Mouse (Mus musculus): ENCODE measurements at regions not wholly inside any gene's neighbourhood (a gene's known extent, or its start where the extent isn't known, plus 50 kb on each side); places are given as distances from the start of the nearest gene placed in this dataset.
A peak's percentile ranks its signal among the peaks of the same experiment; 100 is the strongest.

- 87% methylated on average over 2 of the region's 2 CpGs for WGBS
- no peak overlapping the region for H3K4me3 ChIP-seq (ENCODE audit: low read depth, low read length)
Measured at GRCm38 (mm10) chr14:23237376-23237775, 776.9 kb downstream of the Kcnma1 start.

GRCm38 (mm10) chr14:23198676-23199075, 815.6 kb downstream of the Kcnma1 start:
- DNase-seq (ENCODE audit: low spot score) (no peak), ATAC-seq (ENCODE audit: low FRiP score) (no peak)
- 81% methylated on average over 3 of the region's 3 CpGs for WGBS
- Histone ChIP-seq H3K4me2 (replicated peaks; ENCODE audit: low read depth, low read length) (no peak overlapping the region), H3K9me3 (ENCODE audit: control insufficient read depth, low read length) (no peaks in the 10 kb centered on the region), H3K4me1 (replicated peaks; ENCODE audit: control insufficient read depth, insufficient read depth, low read length) (no peaks in the 10 kb centered on the region), H3K9ac (ENCODE audit: low read depth, low read length) (no peak overlapping the region), H3K36me3 (ENCODE audit: control insufficient read depth, insufficient read depth, low read length) (no peaks in the 10 kb centered on the region), H3K27me3 (ENCODE audit: control insufficient read depth, insufficient read depth, low read length) (no peaks in the 10 kb centered on the region), H3K4me3 (ENCODE audit: low read depth, low read length) (no peak overlapping the region), H3K27ac (ENCODE audit: low read depth, low read length) (no peak overlapping the region)

More at GRCm38 (mm10) chr14:23237376-23237775, 776.9 kb downstream of the Kcnma1 start:
- Histone ChIP-seq H3K27ac (ENCODE audit: low read depth, low read length) (no peak overlapping the region), H3K27me3 (ENCODE audit: control insufficient read depth, insufficient read depth, low read length) (no peaks in the 10 kb centered on the region), H3K9ac (ENCODE audit: low read depth, low read length) (no peak overlapping the region), H3K9me3 (ENCODE audit: control insufficient read depth, low read length) (no peaks in the 10 kb centered on the region), H3K4me2 (replicated peaks; ENCODE audit: low read depth, low read length) (no peak overlapping the region), H3K4me1 (replicated peaks; ENCODE audit: control insufficient read depth, insufficient read depth, low read length) (no peaks in the 10 kb centered on the region), H3K36me3 (ENCODE audit: control insufficient read depth, insufficient read depth, low read length) (no peaks in the 10 kb centered on the region)
- DNase-seq (ENCODE audit: low spot score) (no peak), ATAC-seq (ENCODE audit: low FRiP score) (no peak)

DNA sequence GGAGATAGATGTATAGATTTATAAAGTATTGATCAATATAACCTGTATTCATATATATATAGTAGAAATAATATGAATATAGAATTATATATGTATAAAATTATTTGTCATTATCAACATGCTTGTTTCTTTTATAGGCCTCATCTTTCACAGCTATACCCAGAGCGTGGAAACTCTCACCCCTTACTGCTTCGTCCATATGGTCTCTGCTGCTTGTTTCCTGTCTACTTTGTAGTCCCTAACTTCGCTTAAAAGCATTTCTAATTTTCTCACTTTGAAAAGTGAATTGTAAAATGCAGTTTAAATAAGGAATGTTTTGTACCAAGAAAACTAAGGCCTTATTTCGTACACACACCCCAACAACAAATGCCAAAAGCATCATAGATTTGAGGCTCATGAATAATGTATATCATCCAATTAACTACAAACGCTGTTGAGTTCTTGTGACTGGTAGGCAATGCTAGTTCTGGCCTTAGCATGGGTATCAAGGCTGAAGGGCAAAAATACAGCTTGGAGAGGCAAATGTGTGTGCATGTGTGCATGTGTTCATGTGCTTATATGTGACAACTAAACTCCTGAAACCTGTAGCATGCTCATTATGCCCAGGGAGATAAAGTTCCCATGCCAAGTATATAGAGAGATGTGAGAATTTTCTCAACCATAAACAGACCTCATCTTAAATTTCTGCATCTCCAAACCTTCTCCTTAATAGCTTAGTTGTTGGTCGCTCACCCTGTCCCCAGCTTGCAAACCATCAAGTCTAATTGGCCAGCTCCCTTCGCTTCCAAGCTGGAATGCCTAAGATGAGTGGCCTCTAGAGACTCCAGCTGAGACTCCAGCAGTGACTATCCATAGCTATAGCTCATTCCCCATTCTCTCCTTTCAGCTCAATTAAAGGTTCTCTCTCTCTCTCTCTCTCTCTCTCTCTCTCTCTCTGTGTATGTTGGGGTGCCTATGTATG, 819.4 kb downstream of the Kcnma1 start:
- Histone ChIP-seq H3K27me3 (ENCODE audit: control insufficient read depth, insufficient read depth, low read length) (no peaks in the 10 kb centered on the region), H3K27ac (ENCODE audit: low read depth, low read length) (no peak overlapping the region), H3K4me3 (ENCODE audit: low read depth, low read length) (no peak overlapping the region), H3K4me2 (replicated peaks; ENCODE audit: low read depth, low read length) (no peak overlapping the region), H3K9me3 (ENCODE audit: control insufficient read depth, low read length) (no peaks in the 10 kb centered on the region), H3K4me1 (replicated peaks; ENCODE audit: control insufficient read depth, insufficient read depth, low read length) (no peaks in the 10 kb centered on the region), H3K9ac (ENCODE audit: low read depth, low read length) (no peak overlapping the region), H3K36me3 (ENCODE audit: control insufficient read depth, insufficient read depth, low read length) (no peaks in the 10 kb centered on the region)
- DNase-seq (ENCODE audit: low spot score) (no peak), ATAC-seq (ENCODE audit: low FRiP score) (no peak)
- WGBS, result 74% methylated on average over 7 of the region's 7 CpGs

- no peak overlapping the region for H3K9ac ChIP-seq (ENCODE audit: low read depth, low read length)
- H3K27me3 ChIP-seq (ENCODE audit: control insufficient read depth, insufficient read depth, low read length), result no peaks in the 10 kb centered on the region
- ATAC-seq (ENCODE audit: low FRiP score), result no peak
- H3K9me3 ChIP-seq (ENCODE audit: control insufficient read depth, low read length), result no peaks in the 10 kb centered on the region
- H3K4me1 ChIP-seq (replicated peaks; ENCODE audit: control insufficient read depth, insufficient read depth, low read length), result no peaks in the 10 kb centered on the region
- WGBS, result 53% methylated on average over 3 of the region's 3 CpGs
- H3K36me3 ChIP-seq (ENCODE audit: control insufficient read depth, insufficient read depth, low read length), result no peaks in the 10 kb centered on the region
- no peak overlapping the region for H3K4me3 ChIP-seq (ENCODE audit: low read depth, low read length)
- no peak for DNase-seq (ENCODE audit: low spot score)
- no peak overlapping the region for H3K27ac ChIP-seq (ENCODE audit: low read depth, low read length)
- no peak overlapping the region for H3K4me2 ChIP-seq (replicated peaks; ENCODE audit: low read depth, low read length)
Measured at GRCm38 (mm10) chr14:23192566-23192965, 821.7 kb downstream of the Kcnma1 start.

DNA sequence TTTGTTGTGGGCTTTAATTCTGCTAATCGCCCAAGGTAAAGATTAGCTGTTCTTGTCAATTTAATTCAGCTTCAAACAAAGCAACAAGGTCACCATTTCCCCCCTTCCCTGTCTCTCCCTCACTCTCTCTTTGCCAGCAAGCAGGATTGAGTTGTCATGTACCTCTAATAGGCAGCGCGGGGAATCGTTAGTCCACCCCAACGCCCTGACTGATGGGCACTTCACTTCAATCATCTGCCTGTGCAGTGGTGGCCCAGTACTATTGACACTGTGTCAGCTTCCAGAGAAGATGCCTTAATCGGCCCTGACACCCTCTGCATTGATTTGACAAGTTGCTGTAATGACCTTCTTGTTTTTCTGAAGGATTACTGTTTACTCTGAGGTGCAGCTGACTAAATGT, 828.9 kb downstream of the Kcnma1 start:
- Histone ChIP-seq H3K36me3 (ENCODE audit: control insufficient read depth, insufficient read depth, low read length) (no peaks in the 10 kb centered on the region), H3K9ac (ENCODE audit: low read depth, low read length) (no peak overlapping the region), H3K4me3 (ENCODE audit: low read depth, low read length) (no peak overlapping the region), H3K4me1 (replicated peaks; ENCODE audit: control insufficient read depth, insufficient read depth, low read length) (no peaks in the 10 kb centered on the region), H3K27me3 (ENCODE audit: control insufficient read depth, insufficient read depth, low read length) (no peaks in the 10 kb centered on the region), H3K4me2 (replicated peaks; ENCODE audit: low read depth, low read length) (no peak overlapping the region), H3K9me3 (ENCODE audit: control insufficient read depth, low read length) (no peaks in the 10 kb centered on the region), H3K27ac (ENCODE audit: low read depth, low read length) (no peak overlapping the region)
- WGBS, result 53% methylated on average over 6 of the region's 6 CpGs
- no peak for ATAC-seq (ENCODE audit: low FRiP score)
- peak; percentile 11 for DNase-seq (ENCODE audit: low spot score)

DNA sequence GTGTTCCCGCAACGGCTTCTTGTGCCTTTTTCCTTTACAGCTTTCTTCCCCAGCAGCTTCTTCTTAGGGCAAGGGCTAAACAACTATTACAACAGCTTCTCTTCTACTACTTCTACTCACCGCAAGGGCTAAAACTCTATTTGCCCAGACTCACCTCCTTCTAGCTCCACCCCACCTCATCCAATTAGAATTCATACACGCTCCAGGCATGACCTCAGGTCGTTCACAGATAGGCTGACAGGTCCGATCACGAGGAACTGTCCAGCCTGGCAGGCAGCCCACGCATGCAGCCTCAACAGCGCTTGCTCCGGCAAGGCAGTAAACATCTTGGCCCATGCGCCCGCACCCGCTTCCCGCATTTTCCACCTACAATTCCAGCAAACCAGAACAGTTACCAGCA, 844.9 kb downstream of the Kcnma1 start:
- no peak overlapping the region for H3K9ac ChIP-seq (ENCODE audit: low read depth, low read length)
- ATAC-seq (ENCODE audit: low FRiP score) (no peak), DNase-seq (ENCODE audit: low spot score) (no peak)
- H3K27ac ChIP-seq (ENCODE audit: low read depth, low read length), result no peak overlapping the region
- H3K9me3 ChIP-seq (ENCODE audit: control insufficient read depth, low read length), result no peaks in the 10 kb centered on the region
- H3K27me3 ChIP-seq (ENCODE audit: control insufficient read depth, insufficient read depth, low read length), result no peaks in the 10 kb centered on the region
- no peak overlapping the region for H3K4me3 ChIP-seq (ENCODE audit: low read depth, low read length)
- H3K36me3 ChIP-seq (ENCODE audit: control insufficient read depth, insufficient read depth, low read length), result no peaks in the 10 kb centered on the region
- WGBS, result 85% methylated on average over 14 of the region's 14 CpGs
- no peaks in the 10 kb centered on the region for H3K4me1 ChIP-seq (replicated peaks; ENCODE audit: control insufficient read depth, insufficient read depth, low read length)
- no peak overlapping the region for H3K4me2 ChIP-seq (replicated peaks; ENCODE audit: low read depth, low read length)

GRCm38 (mm10) chr14:23160567-23160966, 853.7 kb downstream of the Kcnma1 start:
- Histone ChIP-seq H3K27me3 (ENCODE audit: control insufficient read depth, insufficient read depth, low read length) (no peaks in the 10 kb centered on the region), H3K27ac (ENCODE audit: low read depth, low read length) (no peak overlapping the region), H3K4me3 (ENCODE audit: low read depth, low read length) (no peak overlapping the region), H3K9me3 (ENCODE audit: control insufficient read depth, low read length) (no peaks in the 10 kb centered on the region), H3K36me3 (ENCODE audit: control insufficient read depth, insufficient read depth, low read length) (no peaks in the 10 kb centered on the region), H3K4me1 (replicated peaks; ENCODE audit: control insufficient read depth, insufficient read depth, low read length) (no peaks in the 10 kb centered on the region), H3K4me2 (replicated peaks; ENCODE audit: low read depth, low read length) (no peak overlapping the region), H3K9ac (ENCODE audit: low read depth, low read length) (no peak overlapping the region)
- ATAC-seq (ENCODE audit: low FRiP score) (no peak), DNase-seq (ENCODE audit: low spot score) (no peak)
- 65% methylated on average over 1 of the region's 1 CpGs for WGBS

DNA sequence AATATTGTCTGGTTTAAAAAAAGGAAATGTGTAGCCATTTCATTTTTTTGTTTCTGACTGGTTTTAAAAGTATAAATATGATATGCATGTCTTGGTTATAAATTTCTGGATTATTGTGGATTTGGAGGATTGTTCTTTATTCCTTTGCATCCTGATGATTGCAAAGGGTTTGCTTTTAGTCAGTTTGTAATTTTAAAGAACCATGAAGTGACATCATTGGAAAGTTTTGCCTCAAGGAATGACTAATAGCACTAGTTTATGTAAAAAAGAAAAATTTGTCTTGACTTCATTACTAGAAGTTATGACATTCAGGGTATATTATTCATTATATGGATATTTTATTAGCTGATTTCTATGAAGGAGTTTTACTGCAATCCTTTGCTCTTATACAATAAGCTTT, 863.9 kb downstream of the Kcnma1 start:
- H3K4me3 ChIP-seq (ENCODE audit: low read depth, low read length), result no peak overlapping the region
- no peak overlapping the region for H3K9ac ChIP-seq (ENCODE audit: low read depth, low read length)
- no peak for ATAC-seq (ENCODE audit: low FRiP score)
- H3K27ac ChIP-seq (ENCODE audit: low read depth, low read length), result no peak overlapping the region
- H3K4me2 ChIP-seq (replicated peaks; ENCODE audit: low read depth, low read length), result no peak overlapping the region
- no peaks in the 10 kb centered on the region for H3K27me3 ChIP-seq (ENCODE audit: control insufficient read depth, insufficient read depth, low read length)
- H3K4me1 ChIP-seq (replicated peaks; ENCODE audit: control insufficient read depth, insufficient read depth, low read length), result no peaks in the 10 kb centered on the region
- H3K9me3 ChIP-seq (ENCODE audit: control insufficient read depth, low read length), result no peaks in the 10 kb centered on the region
- no peaks in the 10 kb centered on the region for H3K36me3 ChIP-seq (ENCODE audit: control insufficient read depth, insufficient read depth, low read length)
- no peak for DNase-seq (ENCODE audit: low spot score)

GRCm38 (mm10) chr14:23146981-23147380, 867.3 kb downstream of the Kcnma1 start:
- H3K27me3 ChIP-seq (ENCODE audit: control insufficient read depth, insufficient read depth, low read length), result no peaks in the 10 kb centered on the region
- no peak overlapping the region for H3K9ac ChIP-seq (ENCODE audit: low read depth, low read length)
- DNase-seq (ENCODE audit: low spot score) (no peak), ATAC-seq (ENCODE audit: low FRiP score) (no peak)
- WGBS, result 87% methylated on average over 1 of the region's 1 CpGs
- no peaks in the 10 kb centered on the region for H3K9me3 ChIP-seq (ENCODE audit: control insufficient read depth, low read length)
- H3K4me2 ChIP-seq (replicated peaks; ENCODE audit: low read depth, low read length), result no peak overlapping the region
- H3K36me3 ChIP-seq (ENCODE audit: control insufficient read depth, insufficient read depth, low read length), result no peaks in the 10 kb centered on the region
- no peak overlapping the region for H3K4me3 ChIP-seq (ENCODE audit: low read depth, low read length)
- H3K4me1 ChIP-seq (replicated peaks; ENCODE audit: control insufficient read depth, insufficient read depth, low read length), result no peaks in the 10 kb centered on the region
- H3K27ac ChIP-seq (ENCODE audit: low read depth, low read length), result no peak overlapping the region

Measured in hindbrain, embryonic 11.5 days (tissue).